Mouse (Mus musculus) left cerebral cortex, postnatal 4 days (tissue): ENCODE measurements around the gene Kit. TPM values are rescaled to one million over a fixed set of nuclear protein-coding genes. Genes with fewer than 3 reads are reported as not detected.

ENCODE experiments used
- DNase-seq: peaks from one replicate; pipeline ENCODE4 v3.0.0-alpha.2; 2022
- intact Hi-C: fragments of 180-260 bp; cut with DNase I; formaldehyde crosslinking; loops from one replicate; pipeline ENCODE4 v1.15.1; 2025
- total RNA-seq, 2 experiments: library from RNA; stranded (reverse); gene quantifications; 2 replicates each; pipeline ENCODE4 v1.2.3; 2021

Gene Kit
- total RNA-seq, 2 experiments from 2014 or later: 62.5 to 64.1 TPM

DNA sequence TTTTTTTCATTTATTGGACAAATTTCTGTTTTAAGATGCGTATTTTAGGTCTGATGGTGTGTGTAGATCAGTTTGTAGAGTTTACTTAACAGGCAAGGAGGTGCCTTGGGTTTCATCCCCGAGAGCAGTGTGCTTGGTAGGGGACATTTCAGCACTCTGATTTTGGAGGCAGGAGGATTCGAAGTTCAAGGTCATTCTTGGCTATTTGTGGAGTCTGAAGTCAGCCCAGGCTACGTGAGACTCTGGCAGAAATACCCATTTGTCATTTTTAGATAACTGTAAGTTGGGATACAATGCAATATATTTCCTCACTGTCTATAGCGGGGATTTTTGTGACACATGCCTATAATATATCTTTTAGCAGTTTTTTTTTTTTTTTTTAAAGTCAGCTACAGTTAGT lies 57.5 kb downstream of the Kit start:
- intact Hi-C loops: no loop called here
- no peak for DNase-seq

DNA sequence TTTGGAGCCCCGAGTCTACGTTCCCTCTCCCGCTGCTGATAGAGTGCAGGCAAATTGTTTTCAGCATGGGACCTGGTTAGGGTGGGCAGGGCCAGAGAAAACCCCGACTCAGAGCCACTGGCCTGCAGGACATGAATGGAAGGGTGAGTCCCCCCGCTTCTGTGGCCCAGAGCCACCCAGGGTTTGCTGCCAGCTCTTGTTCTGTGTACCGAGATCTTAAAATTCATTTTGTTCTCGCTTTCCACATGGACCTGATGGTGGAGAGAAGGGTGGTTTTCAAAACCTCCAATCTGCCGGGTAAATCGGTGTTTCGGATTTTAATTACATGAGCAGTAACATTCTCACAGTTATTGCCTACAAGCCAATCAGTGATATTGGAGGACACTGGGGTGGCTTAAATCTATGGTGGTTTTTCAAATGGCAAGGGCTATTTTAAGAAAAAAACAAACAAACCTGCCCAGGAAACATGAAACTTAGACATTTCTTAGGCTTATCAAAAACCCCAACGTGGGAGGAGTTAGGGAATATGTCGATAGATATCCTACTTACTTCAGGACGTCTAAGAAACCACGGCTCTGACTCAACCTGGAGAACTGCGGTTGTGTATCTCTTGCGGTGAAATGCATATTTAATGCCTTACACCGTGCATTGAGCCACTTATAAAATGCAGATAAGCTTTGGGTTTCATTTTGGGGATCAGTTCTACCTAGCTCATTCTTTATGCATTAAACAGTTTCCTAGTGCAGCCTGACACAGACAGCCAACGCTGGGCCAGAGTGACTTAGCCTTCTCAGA lies 58.3 kb downstream of the Kit start:
- DNase-seq: peak; percentile 41
- intact Hi-C loops: no loop called here

- peak; percentile 59 for DNase-seq
- intact Hi-C loops: no loop called here
Measured at GRCm38 (mm10) chr5:75635385-75635784, 60.7 kb downstream of the Kit start.

GRCm38 (mm10) chr5:75640637-75641036 lies 65.9 kb downstream of the Kit start:
- no peak for DNase-seq
- intact Hi-C loops: no loop called here

- DNase-seq: no peak
- intact Hi-C loops: no loop called here
Measured at GRCm38 (mm10) chr5:75647046-75647445, 72.3 kb downstream of the Kit start.

GRCm38 (mm10) chr5:75650566-75650965 lies 75.8 kb downstream of the Kit start:
- intact Hi-C loops: no loop called here
- DNase-seq: no peak

GRCm38 (mm10) chr5:75653431-75653830 lies 78.7 kb downstream of the Kit start:
- intact Hi-C loops: no loop called here
- no peak for DNase-seq

DNA sequence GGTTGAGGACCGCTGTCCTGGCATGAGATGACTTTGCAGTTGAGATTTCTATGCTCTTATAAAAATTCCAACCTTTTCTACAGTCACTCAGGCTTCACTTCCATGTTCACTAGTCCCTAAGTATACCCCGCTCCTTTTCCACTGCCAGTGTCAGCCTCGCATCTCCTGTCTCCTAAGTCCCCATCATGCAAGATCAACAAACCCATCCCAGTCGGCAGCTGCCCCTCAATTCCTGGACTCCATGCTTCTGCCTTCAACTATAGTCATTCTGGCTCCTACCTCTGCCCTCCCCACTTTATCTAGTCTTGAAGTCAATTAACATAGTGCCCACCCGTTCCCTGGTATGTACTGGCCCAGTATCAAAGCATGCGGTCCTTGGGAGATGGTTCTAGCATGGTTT lies 83.9 kb downstream of the Kit start:
- intact Hi-C loops: no loop called here
- no peak for DNase-seq

GRCm38 (mm10) chr5:75660342-75660741 lies 85.6 kb downstream of the Kit start:
- intact Hi-C loops: no loop called here
- DNase-seq: no peak

GRCm38 (mm10) chr5:75662466-75662865 lies 87.8 kb downstream of the Kit start:
- intact Hi-C loops: no loop called here
- DNase-seq: no peak

DNA sequence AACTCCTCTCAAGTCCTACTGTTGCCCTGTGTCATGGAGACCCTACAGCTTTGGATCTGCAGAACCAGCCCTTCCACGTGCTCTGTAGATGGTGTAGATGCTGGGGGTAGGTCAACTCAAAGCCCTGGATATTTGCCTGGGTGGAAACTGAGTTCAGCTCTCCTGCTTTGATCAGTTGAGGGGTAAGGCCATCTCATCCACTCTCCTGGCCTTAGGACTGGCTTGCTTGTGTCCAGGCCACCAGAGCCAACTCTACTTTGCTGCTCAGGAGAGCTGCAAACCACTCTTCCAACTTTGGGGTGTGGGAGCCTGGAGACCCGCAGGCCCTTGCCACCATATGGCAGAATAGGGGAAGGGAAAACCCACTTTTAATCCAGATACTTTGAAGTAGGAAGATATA lies 89.1 kb downstream of the Kit start:
- no peak for DNase-seq
- intact Hi-C loops: no loop called here

GRCm38 (mm10) chr5:75667083-75667482 lies 92.4 kb downstream of the Kit start:
- intact Hi-C loops: no loop called here
- DNase-seq: no peak

DNA sequence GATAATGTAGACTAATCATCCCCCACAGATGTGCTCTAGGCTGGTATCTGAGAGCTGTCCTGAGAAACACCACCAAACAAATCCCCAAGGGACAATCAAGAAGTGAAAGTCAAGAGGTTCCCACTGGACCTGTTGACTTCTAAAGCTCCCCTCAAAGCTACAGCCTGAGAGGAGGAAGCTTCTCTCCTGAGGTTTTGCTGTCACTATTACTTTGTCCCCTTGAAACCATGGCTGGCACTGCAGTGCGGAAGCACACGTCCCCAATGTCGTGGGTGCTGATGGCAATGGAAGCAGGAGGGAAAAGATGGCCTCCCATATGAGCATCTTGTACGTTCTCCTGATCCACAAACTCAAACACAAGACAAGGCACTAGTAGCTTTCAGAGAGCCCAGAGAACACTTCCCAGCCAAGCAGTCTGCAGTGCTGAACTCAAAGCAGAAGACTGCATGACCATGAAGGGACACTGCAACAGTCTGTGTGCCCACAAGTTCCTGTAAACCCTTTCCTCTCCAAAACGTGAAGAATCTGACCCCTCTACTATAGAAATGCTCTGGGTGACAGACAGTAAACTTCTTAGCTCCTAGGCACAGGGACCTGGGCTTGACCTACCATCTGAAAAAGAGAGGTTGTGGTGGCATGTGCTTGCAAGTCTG lies 96.5 kb downstream of the Kit start:
- no peak for DNase-seq
- intact Hi-C loops: no loop called here

GRCm38 (mm10) chr5:75676024-75676423 lies 101.3 kb downstream of the Kit start:
- DNase-seq: no peak

DNA sequence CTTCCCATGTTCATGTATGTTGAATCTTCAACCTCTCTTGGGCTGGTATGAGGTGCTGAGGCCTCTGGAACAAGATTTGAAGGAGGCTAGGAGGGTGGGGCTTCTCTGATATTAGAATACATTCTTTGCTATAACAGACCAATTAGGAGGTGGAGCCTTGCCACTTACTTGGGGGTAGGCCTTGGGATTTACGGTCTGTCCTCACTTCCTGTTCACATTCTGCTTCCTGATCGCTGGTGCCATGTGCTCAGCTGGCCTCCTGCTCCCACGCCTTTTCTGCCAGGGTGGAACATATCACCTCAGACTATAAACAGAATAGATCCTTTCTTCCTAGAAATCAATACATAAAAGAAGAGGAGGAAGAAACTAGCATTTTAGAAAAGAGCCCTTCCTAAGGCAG lies 105.2 kb downstream of the Kit start:
- DNase-seq: no peak
- intact Hi-C loops: no loop called here

More at GRCm38 (mm10) chr5:75676024-75676423, 101.3 kb downstream of the Kit start:
- intact Hi-C loops: no loop called here

DNA sequence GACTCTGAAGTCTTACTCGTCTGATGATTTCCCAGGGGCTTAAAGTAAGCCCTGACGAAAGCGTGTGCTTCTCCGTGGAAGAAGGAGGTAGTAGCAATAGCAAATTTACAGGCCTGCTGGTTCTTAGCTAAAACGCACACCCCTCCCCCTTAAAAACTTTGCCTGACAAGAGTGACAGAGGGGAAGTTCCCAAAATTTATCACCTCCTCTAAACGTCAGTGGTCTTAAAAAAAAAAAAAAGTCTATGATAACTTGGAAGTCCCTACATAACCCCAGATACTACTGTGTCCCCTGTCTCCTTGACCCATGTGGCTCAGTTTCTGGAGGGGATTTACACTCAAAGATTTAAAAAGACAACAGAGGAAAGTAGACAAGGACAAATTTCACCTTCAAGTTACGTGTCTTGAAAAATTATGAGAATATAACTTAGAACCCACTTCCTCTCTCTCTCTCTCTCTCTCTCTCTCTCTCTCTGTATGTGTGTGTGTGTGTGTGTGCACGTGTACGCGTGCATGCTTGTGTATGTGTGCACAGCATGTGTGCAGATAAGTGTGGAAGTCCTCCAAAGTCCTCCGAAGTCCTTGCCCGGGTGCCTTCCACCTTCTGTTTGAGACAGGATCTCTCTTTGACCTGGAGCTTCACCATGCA lies 120.6 kb downstream of the Kit start:
- no peak for DNase-seq
- intact Hi-C loops: no loop called here

DNA sequence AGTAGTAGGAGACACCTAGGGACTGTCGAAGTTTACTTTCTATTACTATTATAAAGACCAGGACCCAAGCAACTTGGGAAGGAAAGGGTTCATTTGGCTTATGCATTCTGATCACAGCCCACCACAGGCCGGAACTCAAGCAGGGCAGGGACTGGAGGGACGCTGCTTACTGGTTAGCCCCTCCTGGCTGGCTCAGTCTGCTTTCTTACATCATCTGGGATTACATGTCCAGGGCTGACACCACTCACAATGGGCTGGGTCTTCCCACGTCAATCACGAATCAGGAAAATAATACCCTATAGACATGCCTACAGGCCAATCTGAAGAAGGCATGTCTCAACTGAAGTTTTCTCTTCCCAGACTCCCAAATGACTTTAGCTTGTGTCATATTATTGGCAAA lies 122.2 kb downstream of the Kit start:
- DNase-seq: no peak
- intact Hi-C loops: no loop called here

DNA sequence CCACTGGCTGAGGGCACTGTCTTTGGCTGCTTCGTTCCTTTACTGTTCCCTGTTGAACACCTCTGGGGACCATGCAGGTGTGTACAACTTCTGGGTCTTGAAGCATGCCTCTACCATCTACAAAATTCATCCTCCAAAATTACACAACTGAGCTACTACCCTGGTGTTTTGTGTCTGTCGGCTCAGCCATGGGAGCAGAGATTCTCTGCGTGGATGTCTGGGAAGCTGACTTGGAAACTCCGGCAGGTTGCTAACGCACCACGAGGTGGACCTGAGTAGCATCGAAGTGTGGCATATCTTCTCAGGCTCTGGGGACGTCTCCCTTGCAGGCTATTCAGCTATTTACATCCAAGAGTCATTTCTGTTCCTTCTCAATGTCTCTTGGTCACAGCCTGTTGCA lies 123.8 kb downstream of the Kit start:
- intact Hi-C loops: no loop called here
- no peak for DNase-seq

DNA sequence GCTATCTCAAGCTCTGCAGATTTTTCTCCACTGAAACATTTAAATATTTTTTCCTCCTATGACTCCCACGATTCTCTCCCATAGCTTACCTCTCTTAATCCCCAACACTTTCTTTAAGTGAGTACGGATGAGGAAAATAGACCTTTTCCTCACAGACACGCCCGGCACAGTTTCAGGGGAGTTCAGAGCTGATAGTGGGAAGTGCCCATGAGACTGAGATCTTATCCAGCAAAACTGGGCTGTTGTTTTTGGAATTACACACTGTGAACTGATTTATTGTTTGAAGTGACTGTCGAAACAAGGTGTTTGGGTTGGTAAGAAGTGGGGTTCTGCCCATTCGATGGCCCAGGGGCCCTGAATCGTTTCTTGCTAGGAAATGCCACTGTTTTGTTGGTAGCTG lies 124.4 kb downstream of the Kit start:
- intact Hi-C loops: no loop called here
- DNase-seq: no peak

- no peak for DNase-seq
- intact Hi-C loops: no loop called here
Measured at GRCm38 (mm10) chr5:75699516-75699915, 124.8 kb downstream of the Kit start.

DNA sequence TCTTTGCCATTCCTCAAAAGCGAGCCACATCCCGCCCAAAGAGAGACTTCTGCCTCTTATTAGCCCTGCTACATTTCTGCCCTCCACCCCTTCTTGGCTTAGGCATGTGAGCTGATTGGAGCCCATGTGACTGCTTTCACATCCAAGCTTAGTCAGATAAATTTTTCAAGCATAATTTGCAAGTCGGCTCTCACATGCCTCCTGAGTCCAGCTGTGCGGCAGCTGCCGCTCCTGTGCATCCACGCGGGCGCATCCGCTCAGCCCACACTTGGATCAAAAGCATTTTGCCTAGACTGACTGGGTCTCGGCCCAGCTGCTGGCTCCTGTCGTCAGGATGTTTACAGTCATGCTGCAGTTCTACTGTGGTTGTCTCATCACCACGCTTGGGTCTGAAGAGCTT lies 126.9 kb downstream of the Kit start:
- DNase-seq: no peak
- intact Hi-C loops: no loop called here

DNA sequence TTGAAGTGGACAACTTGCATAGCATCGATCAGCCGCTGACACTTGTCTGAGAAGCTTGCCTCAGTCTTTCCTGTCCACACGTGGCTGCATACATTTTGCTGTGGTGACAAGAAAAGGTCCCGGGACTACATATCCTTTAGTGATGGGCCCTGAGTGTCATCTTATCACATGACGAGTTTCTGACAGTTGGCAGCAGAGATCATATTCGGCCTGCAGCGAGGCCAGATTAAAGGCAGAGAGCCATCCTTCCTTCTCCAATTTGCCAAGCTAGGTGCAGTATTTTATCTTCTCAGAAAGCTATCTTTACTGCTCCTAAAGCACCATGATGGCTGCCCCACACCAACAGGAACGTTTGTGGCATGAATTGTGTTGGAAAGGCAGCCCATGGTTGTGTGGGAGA lies 127.4 kb downstream of the Kit start:
- DNase-seq: no peak
- intact Hi-C loops: no loop called here
